Mouse (Mus musculus) layer of hippocampus, postnatal 10 days (tissue): ENCODE measurements around the gene Mphosph9. TPM values are rescaled to one million over a fixed set of nuclear protein-coding genes. Genes with fewer than 3 reads are reported as not detected.
A peak's percentile ranks its signal among the peaks of the same experiment; 100 is the strongest.

ENCODE experiments used
- DNase-seq, 2 experiments: peaks; one replicate each; pipeline ENCODE4 v3.0.0; 2021; ENCODE audit warnings: low spot score in 2 of 2
- total RNA-seq, 2 experiments: library from RNA; stranded (reverse); gene quantifications; 2 replicates each; pipeline ENCODE4 v1.2.3; 2021

The Mphosph9 gene
- total RNA-seq, 2 experiments from 2014 or later = 21.9 to 24.2 TPM

DNA sequence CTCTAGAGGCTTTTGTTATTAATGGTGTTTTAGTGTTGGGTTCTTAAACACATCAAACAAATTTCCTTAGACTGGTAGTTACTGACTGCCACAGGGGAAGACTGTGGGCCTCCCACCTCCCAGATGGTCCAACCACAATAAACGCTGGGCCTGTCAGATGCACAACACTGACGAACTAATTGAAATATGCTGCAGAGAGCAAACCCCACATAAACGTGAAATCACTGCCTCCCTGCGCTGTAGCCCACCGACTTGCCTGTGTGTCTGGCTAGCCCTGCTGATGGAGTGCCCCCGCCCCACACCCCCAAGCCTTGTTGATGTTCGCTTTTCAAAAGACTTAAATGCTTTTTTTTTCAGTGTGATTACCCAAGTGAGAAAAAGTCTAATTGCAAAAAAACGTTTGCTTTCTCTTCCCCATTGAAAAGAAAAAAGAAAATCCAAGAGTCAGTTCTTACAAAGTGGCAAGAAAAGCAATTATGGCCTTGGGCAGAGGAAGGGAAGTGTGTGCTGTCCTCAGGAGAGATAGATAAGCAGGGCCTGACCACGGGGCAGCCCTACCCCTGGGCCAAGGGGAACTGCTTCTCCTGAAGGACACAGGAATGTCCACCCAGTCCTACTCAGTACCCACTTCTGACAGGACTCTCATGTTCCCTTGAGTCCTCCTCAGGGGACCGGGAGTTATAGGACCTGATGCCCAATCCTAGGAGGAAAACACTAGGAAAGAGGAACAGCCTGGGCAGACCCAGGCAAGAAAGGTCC lies 85.9 kb downstream of the Mphosph9 start:
- peak in 1 of 2 experiments; percentile 42 for DNase-seq

DNA sequence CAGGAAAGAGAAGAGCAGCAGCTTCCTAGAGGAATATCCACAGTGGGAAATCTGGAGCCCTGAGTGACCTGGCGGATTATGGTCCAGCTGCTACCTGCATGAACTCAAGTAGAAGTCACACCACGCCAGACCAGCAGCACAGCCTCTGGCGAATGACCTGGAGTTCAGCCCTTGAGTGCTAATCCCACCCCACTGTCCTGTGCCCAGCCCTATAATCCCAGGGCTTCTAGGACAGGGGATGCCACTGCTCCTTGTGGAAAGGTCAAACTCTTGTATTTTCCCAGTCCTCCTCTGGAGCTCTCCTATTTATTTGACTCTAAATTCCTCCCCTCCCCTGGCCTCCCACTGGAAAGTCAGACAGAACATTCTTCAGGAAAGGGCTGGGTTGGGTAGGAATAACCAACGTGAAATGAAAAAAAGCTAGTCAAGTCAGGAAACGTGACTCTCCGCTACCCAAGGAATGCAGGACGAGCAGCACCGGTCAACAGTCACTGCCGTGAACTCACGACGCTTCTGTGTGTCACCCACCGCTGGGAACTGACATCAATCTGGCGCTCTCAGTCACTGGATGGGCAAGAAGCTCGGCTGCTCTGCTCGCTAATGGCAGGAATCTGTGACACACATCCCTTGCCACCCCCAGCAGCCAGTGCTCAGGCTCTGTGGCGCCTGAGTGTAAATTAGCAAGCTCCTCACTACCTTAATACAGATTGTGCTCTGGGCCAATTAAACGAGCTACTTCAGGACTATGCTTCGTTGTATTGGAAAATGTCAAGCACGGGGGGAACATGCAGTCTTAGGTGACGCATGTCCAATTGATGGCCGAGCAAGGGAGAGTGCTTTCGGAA lies 86.7 kb downstream of the Mphosph9 start:
- DNase-seq = no peak

DNA sequence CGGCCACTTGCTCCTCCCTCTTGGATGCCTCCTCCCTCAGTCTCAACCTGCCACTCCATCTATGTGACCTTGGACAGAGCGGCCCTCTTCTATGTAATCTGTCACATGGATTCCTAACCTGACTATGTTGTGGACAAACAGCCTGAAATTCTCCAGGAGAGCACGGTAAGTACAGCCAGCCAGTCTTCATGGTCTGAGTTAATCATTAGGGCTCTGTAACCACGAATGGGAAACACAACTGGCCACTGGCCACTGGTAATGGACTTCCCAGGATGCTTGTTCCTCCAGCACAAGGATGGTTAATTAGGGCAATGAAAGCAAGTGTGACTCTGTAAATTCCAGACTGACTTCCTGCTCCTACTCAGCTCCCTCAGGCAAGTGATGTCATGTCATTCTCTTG lies 91.6 kb downstream of the Mphosph9 start:
- no peak for DNase-seq

DNA sequence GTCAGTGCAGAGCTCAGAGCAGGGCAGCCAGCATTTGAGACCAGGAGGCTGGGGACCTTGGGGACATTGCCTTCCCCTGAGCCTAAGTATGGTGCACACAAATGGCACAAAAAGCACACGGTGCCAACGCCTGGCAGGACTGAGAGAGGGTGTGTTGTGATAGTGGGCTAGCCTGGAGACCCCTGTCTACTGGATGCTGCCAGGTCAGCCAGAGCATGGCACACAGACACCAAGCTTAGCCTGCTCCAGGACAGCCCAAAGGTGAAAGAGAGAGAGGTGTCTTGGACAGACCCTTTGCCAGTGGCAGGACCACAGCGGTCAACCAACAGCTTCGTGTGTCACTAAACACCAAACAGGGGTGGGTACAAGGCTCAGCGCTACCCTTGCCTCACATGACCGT lies 93.0 kb downstream of the Mphosph9 start:
- no peak for DNase-seq

DNA sequence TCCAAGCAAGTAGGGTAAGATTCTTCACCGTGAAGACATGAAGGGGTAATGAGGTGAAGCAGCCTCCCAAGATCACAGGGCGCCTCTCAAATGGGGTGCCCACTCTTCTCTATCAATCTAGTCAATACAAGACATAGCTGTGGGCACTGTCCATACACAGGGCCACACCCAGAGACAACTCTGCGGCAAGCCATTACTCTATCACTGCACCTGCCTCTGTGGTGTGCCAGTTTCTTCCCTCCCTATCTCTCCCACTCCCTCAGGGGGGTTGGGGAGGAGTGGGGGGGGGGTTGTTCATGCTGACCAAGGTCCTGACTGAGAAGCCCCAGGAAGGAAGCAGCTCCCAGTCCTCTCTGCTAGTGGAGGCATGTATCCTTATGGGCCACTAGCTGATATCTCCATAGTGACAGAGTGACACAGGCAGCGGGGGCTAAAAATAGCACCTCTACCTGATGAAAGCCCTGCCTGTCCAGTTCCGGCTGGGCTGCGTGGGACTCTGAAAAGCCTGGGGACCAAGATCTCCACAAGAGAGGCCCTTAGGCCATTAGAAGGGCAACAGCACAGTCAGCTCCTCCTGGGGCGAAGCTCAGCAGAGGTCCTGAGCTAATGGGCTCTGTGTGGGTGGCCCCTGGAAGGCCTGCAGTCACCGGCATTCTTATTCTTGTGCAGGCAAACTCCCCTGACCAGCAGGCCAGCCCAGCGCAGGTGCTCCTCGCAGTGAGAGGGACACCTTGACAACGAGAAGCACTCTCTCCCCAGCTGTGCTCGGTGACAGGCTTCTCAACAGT lies 93.7 kb downstream of the Mphosph9 start:
- DNase-seq = no peak

DNA sequence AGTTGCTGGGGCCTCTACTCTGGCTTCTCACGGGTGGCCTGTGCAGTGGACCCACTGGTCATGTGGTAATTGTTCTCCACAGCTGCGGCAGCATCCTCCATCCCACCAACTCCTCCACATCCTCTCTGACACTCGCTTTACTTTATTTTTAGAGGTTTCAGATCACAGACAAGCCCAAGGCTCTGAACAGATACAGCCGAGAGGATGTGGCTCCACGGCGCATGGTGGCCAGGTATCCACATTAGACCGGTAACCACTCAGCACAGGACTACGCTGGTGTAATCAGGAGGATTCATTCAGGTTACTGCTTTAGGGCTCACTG lies 94.7 kb downstream of the Mphosph9 start:
- DNase-seq = no peak

DNA sequence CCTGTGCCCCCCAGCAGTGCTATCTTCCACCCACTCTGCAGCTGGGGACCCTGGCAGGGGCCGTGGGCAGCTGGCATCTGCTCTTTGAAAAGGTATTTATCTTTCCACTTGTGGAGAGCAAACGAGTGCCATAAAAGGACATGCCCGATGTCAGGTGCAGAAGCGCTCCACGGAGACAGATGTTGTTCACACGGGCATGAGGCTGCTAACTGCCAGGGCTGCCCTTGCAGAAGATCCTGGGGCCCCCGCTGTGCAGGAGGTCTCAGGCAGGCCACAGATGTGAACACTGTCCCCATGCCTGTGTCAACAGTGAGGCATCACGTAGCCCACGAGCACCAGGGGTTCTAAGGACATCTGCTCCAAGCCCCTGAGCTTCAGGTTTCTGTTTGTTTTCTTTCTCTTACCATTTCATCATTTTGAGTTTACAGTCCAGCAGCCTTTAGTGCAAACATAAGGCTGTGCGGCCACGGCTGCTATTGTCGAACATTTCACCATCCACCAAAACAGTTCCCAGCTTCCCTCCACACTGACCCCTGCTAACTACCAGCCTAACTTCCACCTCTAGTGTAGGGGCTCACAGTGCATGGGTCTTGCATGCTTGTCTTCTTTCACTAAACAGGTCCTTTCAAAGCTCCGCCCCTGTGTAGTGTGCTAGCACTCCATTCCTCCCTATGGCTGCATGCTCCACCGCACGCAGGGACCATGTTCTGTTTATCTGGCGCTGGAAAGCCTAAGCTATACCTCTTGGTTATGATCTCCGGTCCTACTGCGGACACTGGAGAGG lies 95.2 kb downstream of the Mphosph9 start:
- no peak for DNase-seq

DNA sequence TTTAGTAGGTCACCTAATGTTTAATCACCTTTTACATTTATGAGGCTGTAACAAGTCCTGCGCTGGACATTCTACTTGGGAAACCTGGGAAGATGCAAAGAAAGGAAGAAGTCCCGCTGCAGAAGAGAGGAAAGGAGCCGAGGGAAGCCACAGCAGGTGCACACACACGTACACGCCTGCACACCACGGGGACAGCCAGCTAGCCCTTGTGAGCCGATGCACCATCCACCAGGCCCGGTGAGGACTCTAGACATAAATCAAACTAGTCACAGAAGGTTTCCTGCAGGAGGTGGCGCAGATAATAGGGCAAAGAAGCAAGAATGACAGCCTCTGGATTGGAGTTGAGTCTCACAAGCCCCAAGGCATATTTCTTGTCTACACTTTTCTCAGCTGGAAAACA lies 97.3 kb downstream of the Mphosph9 start:
- DNase-seq = no peak

DNA sequence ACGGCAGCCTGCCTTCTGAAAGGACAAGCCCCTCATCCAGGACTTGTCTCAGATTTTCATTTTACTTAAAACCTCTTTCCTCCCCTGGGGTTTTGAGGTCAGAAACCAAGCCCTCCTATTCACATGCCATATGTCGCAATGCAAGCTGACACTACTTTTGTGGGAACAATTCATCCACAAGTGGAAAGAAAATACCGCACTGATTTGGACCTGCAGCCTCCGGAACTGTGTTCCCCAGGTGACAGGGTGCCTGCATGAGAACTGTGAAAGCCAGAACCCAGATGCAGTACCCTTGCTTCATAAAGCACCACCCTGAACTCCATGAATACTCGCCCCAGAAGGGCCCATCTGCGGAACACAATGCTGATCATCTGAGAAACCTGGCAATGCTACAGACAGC lies 100.6 kb downstream of the Mphosph9 start:
- no peak for DNase-seq

DNA sequence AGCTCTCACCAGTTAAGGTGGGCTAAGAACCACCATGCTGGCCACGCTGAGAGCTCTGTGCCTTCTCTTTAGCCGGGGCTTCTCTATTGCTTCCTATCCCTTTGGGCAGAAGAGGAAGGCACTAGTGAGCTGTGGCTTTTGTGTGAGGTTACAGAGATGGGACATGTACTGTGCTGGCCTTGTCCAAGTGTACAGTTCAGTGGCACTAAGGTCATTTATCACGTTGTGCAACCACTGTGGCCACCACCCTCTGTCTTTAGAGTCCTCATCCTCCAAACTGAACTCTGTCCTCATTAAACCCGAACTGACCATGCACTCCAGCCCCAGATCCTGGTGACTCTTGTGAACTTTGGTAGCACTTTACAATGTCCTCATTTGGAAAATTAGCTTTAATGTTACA lies 101.3 kb downstream of the Mphosph9 start:
- DNase-seq = no peak

DNA sequence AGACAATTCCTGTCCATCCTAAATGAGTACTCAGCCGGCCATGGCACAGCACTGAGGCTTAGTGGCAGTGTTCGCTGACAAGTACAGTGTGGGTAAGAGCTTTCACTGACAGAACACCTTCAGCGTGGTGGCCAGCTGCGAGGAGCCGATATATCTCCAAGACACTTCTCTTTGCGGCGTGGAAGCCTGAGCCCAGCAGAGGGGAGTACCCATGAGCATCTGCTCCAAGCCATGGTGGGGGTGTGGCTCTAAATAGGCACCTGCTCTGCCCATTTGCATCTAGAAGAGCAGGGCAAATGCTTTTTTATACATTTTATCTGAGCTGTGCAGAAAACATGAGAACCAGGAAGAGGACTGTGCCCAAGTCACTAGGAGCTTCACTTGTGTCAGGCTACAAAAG lies 101.9 kb downstream of the Mphosph9 start:
- DNase-seq = no peak

DNA sequence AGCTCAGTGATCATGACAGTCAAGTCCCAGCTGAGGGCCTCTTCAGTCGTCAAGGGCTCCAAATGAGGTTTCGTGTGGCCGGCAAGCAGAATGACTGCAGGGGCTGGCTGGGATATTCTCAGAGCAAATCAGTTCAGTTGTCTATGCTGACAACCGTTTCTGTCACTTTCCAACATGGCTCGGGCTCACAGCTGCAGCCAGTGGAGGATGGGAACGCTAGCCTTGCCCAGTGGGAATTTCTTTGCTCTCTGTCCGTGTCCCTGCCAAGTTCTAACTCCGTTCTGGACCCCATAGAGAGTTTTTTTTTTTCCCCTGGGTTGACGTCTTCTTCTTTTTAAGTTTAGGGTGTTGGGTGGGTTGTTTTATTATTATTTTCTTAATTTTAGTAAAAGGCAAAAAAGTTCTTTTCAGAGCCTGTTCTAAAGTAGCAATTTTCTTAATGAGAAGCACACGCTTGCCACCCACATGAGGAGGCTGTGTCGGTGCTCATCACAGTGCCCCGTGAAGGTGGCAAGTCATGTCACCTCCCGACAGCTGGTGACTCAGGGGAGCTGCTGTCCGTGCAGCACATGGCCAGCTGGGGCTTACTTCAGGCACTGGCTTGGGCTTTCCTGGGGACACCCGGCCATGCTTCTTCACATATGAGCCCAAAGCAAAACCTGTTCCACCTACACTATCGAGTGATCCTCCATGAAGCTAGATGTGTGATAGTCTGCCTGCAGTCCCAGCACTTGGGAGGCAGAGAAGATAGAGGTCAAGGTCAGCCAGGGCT lies 103.3 kb downstream of the Mphosph9 start:
- no peak for DNase-seq

DNA sequence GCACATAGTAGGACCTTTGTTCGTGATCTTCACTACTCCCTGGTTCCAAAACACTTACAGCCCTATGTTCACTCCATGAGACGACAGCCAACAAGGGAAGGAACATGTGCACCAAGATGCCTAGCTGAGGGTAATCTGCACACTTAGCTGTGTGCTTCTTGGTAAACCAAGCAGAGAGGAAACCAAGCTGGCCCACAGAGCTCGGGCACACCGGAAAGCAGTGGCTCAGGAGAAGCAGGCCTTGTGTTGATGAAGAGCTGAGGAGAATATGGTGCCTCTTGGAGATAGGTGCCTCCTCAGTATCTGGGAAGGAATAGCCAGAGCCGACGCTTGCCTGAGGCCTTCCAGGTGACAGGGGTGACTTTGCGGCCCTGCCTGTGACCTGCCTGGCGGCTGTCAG lies 104.2 kb downstream of the Mphosph9 start:
- DNase-seq = no peak

DNA sequence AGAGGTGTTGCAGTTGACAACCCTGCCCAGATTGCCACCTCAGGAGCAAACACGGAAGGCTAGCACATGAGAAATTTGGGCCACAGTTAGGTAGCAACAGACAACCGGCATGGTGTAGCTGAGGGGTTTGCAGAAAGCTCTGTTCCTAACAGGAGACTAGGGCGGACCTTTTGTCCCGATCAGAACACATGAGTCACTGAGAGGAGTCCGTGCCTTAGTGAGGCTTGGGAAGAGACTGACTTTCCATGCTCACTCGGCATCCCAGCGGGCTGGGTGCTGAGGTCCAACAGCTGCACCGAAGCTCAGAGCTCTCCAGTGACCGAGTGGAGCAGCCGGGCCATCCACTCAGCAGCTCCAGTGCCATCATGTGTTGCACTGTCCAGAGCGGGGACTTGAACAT lies 105.1 kb downstream of the Mphosph9 start:
- no peak for DNase-seq

DNA sequence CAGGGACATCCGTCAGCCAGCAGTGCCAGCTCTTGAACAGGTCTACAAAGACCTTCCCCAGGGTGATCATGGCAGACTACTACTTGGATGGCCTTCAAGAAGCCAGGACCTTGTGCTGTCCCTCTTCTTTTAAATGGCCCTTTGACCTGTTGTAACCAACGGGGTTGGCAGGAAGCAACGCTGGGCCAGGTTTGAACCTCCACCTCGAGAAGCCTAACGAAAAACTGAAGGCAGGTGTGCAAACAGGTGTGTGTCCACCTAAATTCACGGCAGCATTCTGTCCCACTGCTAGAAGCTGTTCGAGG lies 106.1 kb downstream of the Mphosph9 start:
- DNase-seq = no peak

DNA sequence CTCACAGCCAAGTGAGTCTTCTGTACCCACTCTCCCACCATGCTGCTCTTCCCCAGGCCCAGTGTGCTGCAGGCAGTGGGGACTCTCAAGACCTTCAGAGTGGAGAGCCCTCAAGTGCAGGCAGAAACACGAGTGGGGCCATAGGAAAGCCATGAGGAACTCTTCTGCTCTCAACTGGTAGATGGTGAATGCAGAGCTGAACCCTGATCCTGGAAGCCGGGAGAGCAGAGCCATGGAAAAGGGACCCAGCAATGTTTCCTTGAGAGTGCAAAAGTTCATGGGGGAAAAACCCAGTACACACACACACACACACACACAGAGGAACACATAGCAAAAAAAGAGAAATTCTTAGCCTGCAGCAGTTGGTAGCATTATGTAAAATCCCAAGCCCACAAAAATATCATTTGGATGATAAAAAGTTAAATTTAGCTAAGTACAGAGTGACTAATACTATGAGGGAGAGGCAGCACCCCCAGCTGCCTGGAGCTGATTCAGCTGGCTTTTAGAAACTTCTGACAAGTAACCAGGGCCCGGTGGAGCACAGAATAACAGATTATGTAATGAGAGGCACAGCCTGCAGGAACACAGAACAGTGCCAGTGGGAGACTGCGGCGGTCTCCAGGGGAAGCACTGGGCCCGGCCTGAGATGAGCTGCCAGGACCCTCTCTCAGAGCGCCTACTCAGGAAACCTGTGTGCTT lies 106.6 kb downstream of the Mphosph9 start:
- peak; percentile 69 to 74 for DNase-seq

DNA sequence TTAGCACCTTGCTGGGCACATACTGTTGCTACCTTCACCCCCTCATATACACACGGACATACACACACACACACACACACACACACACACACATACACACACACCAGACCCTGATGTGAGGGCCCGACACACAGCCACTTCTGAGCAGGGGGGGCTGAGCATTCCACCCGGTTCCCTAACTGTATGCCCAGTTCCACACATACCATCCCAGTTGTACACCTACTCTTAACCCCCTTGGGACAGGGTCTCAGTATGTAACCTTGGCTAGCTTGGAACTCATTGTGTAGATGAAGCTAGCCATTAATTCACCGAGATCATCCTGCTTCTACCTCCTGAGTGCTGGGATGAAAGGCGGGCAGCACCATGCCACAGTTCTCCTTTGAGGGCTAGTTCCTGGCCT lies 107.2 kb downstream of the Mphosph9 start:
- DNase-seq = no peak

DNA sequence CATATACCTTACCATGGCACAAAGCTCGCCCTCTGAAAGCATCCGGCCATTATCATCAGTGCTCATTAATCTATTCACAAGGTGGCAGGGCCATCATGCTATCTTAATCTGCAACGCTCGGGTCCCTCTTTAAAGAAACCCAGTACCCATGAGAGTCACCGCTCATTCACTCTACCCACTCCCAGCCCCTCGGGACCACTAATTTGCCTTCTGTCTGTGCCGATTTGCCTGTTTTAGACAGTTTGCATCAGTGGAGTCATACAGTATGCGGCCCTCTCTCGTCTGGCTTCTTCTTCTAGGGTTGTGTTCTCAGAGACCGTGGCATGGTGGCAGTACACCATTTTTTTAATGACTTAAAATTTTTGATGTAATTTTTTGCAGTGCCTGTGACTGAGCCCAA lies 108.3 kb downstream of the Mphosph9 start:
- no peak for DNase-seq

DNA sequence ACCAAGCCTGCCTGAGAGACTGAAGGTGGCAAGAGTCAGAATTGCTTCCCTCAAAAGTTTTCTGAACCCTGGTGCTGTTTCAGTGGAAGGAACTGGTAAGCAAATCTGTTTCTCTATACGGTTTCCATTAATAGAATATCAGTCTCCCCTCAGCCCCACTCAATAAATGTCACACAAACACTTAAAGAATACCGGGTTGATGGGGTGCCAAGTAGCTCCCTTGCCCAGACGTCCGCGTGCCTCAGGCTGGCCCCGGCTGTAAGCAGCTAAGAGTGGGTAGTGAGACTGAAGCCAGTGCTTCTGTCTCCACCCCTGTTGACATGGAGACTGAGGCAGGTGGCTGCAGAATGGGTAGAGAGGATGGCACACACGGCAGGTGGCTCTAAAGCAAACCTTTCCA lies 108.8 kb downstream of the Mphosph9 start:
- no peak for DNase-seq
